Mouse (Mus musculus): ENCODE data around the gene Fry. TPM values are rescaled to one million over a fixed set of nuclear protein-coding genes. Genes with fewer than 3 reads are reported as not detected.
A peak's percentile ranks its signal among the peaks of the same experiment; 100 is the strongest.

Fry gene
- polyA plus RNA-seq, 1 experiment from 2014 or later = 41.9 TPM

DNA sequence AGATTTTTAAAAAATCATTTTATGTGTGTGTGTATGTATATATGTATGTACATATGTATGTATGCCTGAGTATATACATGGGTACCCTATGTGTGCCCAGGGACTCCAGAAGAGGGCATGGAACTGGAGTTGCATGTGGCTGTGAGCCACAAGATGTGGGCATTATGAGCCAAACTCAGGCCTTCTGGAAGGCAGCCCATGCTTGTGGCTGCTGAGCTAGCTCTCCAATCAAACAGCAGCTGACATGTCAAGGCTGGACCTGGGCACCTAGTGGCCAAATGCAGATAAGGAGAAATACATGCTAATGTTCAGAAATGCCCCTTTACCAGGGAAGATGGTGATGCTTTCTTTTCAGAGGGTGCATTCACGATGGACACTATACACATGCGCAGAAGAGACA is 213.4 kb downstream of the Fry start:
- Histone ChIP-seq H3K9ac (no peak overlapping the region), H3K4me1 (replicated peaks) (no peaks in the 10 kb centered on the region), H3K27me3 (no peaks in the 10 kb centered on the region), H3K27ac (replicated peaks) (no peak overlapping the region), H3K9me3 (0 out of 2 replicates have a peak, but pooled peaks cover 1% of the 10 kb centered on the region), H3K4me3 (no peak overlapping the region), H3K36me3 (peaks cover 12% of the 10 kb centered on the region; the same call in 1 of the 2 replicates), H3K4me2 (no peak overlapping the region)
- no peak for ATAC-seq (ENCODE audit: low read depth)
- 91% methylated on average over 2 of the region's 2 CpGs for WGBS

DNA sequence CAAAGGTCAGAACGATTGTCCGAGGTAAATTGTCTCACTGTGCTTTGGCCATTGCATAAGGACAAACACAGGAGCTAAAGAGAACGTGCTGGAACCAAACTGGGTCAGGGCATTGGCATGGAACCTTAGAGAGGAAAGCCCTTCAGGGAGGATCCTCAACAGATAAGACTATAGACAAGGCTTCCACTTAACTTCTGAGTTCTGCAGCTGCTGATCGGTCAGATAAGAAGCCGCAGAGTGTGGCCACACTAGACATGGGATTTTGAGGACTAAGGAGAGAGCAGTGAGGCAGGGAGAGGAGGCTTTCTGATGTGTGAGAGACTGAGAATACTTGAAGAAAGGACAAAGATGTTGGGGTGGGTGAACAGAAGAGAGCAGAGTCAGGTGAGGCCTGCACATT is 214.4 kb downstream of the Fry start:
- H3K27me3 ChIP-seq = no peaks in the 10 kb centered on the region
- 0 out of 2 replicates have a peak, but pooled peaks cover 3% of the 10 kb centered on the region for H3K9me3 ChIP-seq
- no peak overlapping the region for H3K4me3 ChIP-seq
- H3K27ac ChIP-seq (replicated peaks) = no peak overlapping the region
- H3K9ac ChIP-seq = no peak overlapping the region
- no peaks in the 10 kb centered on the region for H3K4me1 ChIP-seq (replicated peaks)
- H3K4me2 ChIP-seq = no peak overlapping the region
- no peak for ATAC-seq (ENCODE audit: low read depth)
- peaks cover 5% of the 10 kb centered on the region; the same call in 1 of the 2 replicates for H3K36me3 ChIP-seq
- 72% methylated on average over 5 of the region's 5 CpGs for WGBS

DNA sequence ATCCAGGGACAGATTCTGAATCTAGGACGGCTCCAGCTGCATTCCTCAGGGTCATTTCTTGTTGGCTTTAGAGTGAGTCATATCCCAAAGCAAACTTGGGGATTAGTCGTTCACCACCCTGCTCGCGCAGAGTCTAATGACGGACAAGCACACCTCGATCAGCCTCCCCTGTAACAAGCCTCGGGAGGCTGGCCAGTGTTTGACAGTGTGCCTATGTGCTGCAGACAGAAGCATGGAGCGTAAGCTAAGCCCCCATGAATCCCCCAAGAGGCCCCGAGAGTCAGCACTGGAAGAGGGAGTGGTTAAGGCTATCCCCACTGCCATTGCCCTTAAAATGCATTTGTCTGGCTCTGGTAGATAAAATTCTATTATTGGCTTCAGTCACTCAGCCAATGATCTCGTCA is 214.9 kb downstream of the Fry start:
- 80% methylated on average over 10 of the region's 10 CpGs for WGBS
- H3K4me2 ChIP-seq = no peak overlapping the region
- no peak overlapping the region for H3K9ac ChIP-seq
- H3K27ac ChIP-seq (replicated peaks) = no peak overlapping the region
- no peak for ATAC-seq (ENCODE audit: low read depth)
- H3K4me1 ChIP-seq (replicated peaks) = no peaks in the 10 kb centered on the region
- no peaks in the 10 kb centered on the region for H3K27me3 ChIP-seq
- 0 out of 2 replicates have a peak, but pooled peaks cover 3% of the 10 kb centered on the region for H3K9me3 ChIP-seq
- no peak overlapping the region for H3K4me3 ChIP-seq
- peaks cover 5% of the 10 kb centered on the region; the same call in 1 of the 2 replicates for H3K36me3 ChIP-seq

DNA sequence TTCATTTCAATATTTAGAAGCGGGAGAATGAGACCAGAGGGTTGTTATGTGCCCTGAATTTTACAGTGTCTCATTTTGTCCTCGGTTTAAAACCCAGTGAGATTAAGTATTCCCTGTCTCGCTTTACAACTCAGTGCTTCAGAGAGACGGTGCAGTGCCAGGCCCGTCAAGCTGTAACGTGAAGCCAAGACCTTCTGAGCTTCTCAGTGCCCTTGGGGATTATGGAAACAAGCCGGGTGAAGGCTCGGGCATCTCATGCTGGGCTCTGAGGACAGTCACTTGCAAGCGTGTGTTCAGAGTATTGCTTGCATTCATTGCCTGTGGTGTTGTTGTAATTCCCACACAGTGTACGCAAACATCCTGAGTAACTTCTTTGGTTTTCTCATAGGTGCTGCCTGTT is 218.0 kb downstream of the Fry start:
- no peaks in the 10 kb centered on the region for H3K27me3 ChIP-seq
- no peak overlapping the region for H3K4me2 ChIP-seq
- ATAC-seq (ENCODE audit: low read depth) = no peak
- 73% methylated on average over 10 of the region's 10 CpGs for WGBS
- no peak overlapping the region for H3K9ac ChIP-seq
- H3K36me3 ChIP-seq = no peaks in the 10 kb centered on the region
- no peak overlapping the region for H3K4me3 ChIP-seq
- 0 out of 2 replicates have a peak, but pooled peaks cover 3% of the 10 kb centered on the region for H3K9me3 ChIP-seq
- no peaks in the 10 kb centered on the region for H3K4me1 ChIP-seq (replicated peaks)
- no peak overlapping the region for H3K27ac ChIP-seq (replicated peaks)

DNA sequence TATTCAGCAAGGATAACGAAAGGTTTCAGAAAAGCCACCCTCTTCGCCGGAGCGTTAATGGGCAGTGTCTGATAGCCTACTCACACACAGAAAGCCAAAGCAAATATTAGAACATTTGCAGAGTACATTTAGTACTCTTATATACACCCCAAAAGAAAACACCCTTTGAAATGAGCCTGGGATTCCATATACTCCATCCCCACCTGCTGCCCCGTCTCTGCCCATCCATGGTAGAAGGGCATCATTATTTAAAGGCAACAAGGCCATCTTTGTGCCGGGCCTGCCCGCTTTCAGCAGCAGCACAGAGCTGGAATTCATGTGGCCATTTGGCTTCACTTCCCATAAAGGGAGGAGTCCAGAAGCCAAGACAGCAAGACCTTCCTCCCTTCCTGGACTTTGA is 219.3 kb downstream of the Fry start:
- Histone ChIP-seq H3K4me1 (replicated peaks) (no peaks in the 10 kb centered on the region), H3K4me3 (no peak overlapping the region), H3K27me3 (no peaks in the 10 kb centered on the region), H3K9me3 (0 out of 2 replicates have a peak, but pooled peaks cover 3% of the 10 kb centered on the region), H3K9ac (no peak overlapping the region), H3K4me2 (no peak overlapping the region), H3K36me3 (peaks cover 5% of the 10 kb centered on the region; the same call in 1 of the 2 replicates), H3K27ac (replicated peaks) (no peak overlapping the region)
- 83% methylated on average over 7 of the region's 7 CpGs for WGBS
- no peak for ATAC-seq (ENCODE audit: low read depth)

DNA sequence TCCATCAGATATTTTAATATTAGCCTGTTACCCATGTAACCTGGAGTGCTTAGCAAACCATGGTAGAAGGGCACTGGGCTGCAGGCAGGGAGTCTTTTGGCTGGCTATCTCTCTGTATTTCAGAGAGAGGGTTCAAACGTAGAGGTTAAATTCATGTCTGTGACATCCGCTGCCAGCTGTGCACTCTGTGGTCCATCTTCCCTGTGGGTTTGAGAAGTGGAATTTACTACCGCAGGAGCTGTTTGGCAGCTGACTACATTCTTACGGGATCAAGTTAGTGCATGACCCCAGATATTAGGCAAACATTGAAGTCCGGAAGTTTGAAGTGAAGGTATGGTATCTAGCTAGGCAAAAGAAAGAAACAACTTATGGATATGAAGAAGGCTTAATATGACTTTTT is 222.5 kb downstream of the Fry start:
- Histone ChIP-seq H3K27ac (replicated peaks) (no peak overlapping the region), H3K36me3 (peaks cover 11% of the 10 kb centered on the region), H3K9ac (no peak overlapping the region), H3K4me3 (no peak overlapping the region), H3K9me3 (0 out of 2 replicates have a peak, but pooled peaks cover 3% of the 10 kb centered on the region), H3K4me2 (no peak overlapping the region), H3K4me1 (replicated peaks) (no peaks in the 10 kb centered on the region), H3K27me3 (no peaks in the 10 kb centered on the region)
- ATAC-seq (ENCODE audit: low read depth) = no peak
- 79% methylated on average over 5 of the region's 5 CpGs for WGBS

DNA sequence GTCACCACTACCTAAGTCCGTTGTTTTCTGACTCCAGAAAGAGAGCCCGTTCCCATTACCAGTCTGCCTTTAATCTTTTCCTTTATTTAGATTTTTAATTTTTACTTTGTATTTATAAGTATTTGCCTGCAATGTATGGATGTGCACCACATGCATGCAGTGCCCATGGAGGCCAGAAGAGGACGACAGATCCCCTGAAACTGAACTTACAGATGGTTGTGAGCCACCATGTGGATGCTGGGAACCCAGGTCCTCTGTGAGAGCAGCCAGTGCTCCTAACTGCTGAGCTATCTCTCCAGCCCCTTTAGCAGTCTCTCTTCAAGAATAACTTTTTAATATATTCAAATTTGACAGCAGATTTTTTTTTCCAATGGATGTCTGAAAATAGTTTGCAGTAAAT is 223.7 kb downstream of the Fry start:
- Histone ChIP-seq H3K4me2 (no peak overlapping the region), H3K4me3 (no peak overlapping the region), H3K27ac (replicated peaks) (no peak overlapping the region), H3K9me3 (no peaks in the 10 kb centered on the region), H3K9ac (no peak overlapping the region), H3K4me1 (replicated peaks) (no peaks in the 10 kb centered on the region), H3K27me3 (no peaks in the 10 kb centered on the region), H3K36me3 (peaks cover 23% of the 10 kb centered on the region)
- no peak for ATAC-seq (ENCODE audit: low read depth)
- WGBS = 82% methylated on average over 3 of the region's 3 CpGs

DNA sequence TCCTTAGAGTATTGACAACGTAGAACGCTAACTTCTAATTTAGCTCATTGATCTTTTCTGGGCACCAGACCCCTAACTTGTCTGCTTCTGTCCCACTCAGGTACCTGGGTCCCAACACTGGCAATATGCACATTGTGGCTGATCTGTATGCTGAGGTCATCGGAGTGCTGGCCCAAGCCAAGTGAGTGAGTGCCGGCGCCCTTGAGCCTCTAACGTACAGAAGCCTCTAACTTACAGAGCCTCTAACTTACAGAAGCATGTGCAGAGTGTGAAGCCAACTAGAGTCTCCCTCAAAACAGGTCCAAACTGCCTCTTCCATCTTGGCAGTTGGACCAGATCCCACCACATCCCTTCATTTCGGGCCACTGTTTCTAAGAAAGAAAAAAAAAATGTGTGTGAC is 227.5 kb downstream of the Fry start:
- no peak for ATAC-seq (ENCODE audit: low read depth)
- Histone ChIP-seq H3K9ac (no peak overlapping the region), H3K9me3 (peaks cover 5% of the 10 kb centered on the region; the same call in 1 of the 2 replicates), H3K27me3 (no peaks in the 10 kb centered on the region), H3K27ac (replicated peaks) (no peak overlapping the region), H3K4me1 (replicated peaks) (no peaks in the 10 kb centered on the region), H3K36me3 (peaks cover 38% of the 10 kb centered on the region), H3K4me3 (no peak overlapping the region), H3K4me2 (no peak overlapping the region)
- 97% methylated on average over 7 of the region's 7 CpGs for WGBS

DNA sequence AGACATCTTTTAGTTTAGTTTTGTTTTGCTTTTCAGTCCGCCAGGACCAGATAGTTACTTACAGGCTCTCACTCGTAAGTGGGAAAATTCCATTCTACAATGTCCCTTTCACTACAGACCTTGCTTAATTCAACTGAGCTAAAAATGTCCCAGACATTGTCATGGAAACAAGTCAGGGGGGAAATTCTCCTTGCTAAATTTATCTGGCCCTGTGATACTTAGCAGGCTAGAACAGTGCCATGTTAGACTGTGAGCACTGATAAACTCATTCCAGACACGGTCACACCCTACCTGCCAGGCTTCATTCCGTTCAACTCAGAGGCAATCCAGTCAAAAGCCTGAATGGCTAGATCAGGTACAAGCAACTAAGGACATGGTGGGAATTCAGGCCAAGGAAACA is 227.9 kb downstream of the Fry start:
- no peaks in the 10 kb centered on the region for H3K27me3 ChIP-seq
- WGBS = 88% methylated on average over 4 of the region's 4 CpGs
- H3K27ac ChIP-seq (replicated peaks) = no peak overlapping the region
- no peaks in the 10 kb centered on the region for H3K4me1 ChIP-seq (replicated peaks)
- peaks cover 38% of the 10 kb centered on the region for H3K36me3 ChIP-seq
- H3K4me2 ChIP-seq = no peak overlapping the region
- peaks cover 5% of the 10 kb centered on the region; the same call in 1 of the 2 replicates for H3K9me3 ChIP-seq
- ATAC-seq (ENCODE audit: low read depth) = no peak
- H3K9ac ChIP-seq = no peak overlapping the region
- H3K4me3 ChIP-seq = no peak overlapping the region

GRCm38 (mm10) chr5:150347845-150348244 is 229.4 kb downstream of the Fry start:
- ATAC-seq (ENCODE audit: low read depth) = peak; percentile 40; the same call in 1 of the 2 replicates
- Histone ChIP-seq H3K9me3 (peaks cover 5% of the 10 kb centered on the region; the same call in 1 of the 2 replicates), H3K4me1 (replicated peaks) (no peaks in the 10 kb centered on the region), H3K4me2 (no peak overlapping the region), H3K36me3 (peaks cover 33% of the 10 kb centered on the region), H3K9ac (no peak overlapping the region), H3K27ac (replicated peaks) (no peak overlapping the region), H3K4me3 (no peak overlapping the region), H3K27me3 (no peaks in the 10 kb centered on the region)
- WGBS = 90% methylated on average over 2 of the region's 2 CpGs

DNA sequence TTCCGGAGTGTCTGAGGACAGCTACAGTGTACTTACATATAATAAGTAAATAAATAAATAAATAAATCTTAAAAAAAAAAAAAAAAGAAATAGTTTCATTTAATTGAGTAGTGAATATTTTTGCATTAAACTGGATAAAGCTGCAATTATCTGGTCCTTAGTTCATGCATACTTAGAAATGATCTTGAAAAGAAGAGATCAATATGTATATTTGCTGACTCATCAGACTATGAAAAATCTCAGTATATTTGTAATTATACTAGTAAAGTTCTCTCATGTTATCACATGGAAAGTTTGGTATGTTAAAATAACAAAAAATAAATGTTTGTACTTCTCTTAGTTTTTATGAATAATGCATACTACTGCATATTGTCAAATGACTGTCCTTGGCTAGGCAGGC is 229.9 kb downstream of the Fry start:
- Histone ChIP-seq H3K27ac (replicated peaks) (no peak overlapping the region), H3K9me3 (peaks cover 5% of the 10 kb centered on the region; the same call in 1 of the 2 replicates), H3K9ac (no peak overlapping the region), H3K36me3 (peaks cover 33% of the 10 kb centered on the region), H3K27me3 (no peaks in the 10 kb centered on the region), H3K4me2 (no peak overlapping the region), H3K4me3 (no peak overlapping the region), H3K4me1 (replicated peaks) (no peaks in the 10 kb centered on the region)
- no peak for ATAC-seq (ENCODE audit: low read depth)
- 86% methylated on average over 1 of the region's 1 CpGs for WGBS

- Histone ChIP-seq H3K4me3 (no peak overlapping the region), H3K9me3 (peaks cover 5% of the 10 kb centered on the region; the same call in 1 of the 2 replicates), H3K27me3 (no peaks in the 10 kb centered on the region), H3K27ac (replicated peaks) (no peak overlapping the region), H3K36me3 (peaks cover 45% of the 10 kb centered on the region), H3K9ac (no peak overlapping the region), H3K4me1 (replicated peaks) (no peaks in the 10 kb centered on the region), H3K4me2 (no peak overlapping the region)
- 87% methylated on average over 2 of the region's 2 CpGs for WGBS
- ATAC-seq (ENCODE audit: low read depth) = no peak
Observed at GRCm38 (mm10) chr5:150351191-150351590, 232.7 kb downstream of the Fry start.

DNA sequence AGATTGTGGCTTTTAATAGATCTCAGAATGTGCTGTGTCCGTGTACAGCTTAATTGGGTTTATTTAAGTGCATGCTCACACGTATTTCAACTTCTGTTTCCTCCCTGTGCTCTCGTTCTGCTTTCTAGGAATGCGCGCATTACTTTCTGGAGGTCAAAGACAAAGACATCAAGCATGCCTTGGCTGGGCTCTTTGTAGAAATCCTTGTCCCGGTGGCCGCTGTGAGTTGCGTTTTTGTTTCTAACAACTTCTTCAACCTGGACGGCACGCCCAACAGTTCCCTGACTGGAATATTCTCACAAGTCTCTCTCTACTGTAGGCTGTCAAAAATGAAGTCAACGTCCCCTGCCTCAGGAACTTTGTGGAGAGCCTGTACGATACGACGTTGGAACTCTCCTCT is 240.2 kb downstream of the Fry start:
- H3K4me1 ChIP-seq (replicated peaks) = no peaks in the 10 kb centered on the region
- H3K36me3 ChIP-seq = peaks cover 73% of the 10 kb centered on the region
- WGBS = 92% methylated on average over 14 of the region's 14 CpGs
- no peak overlapping the region for H3K4me2 ChIP-seq
- no peak overlapping the region for H3K4me3 ChIP-seq
- H3K27ac ChIP-seq (replicated peaks) = no peak overlapping the region
- no peak for ATAC-seq (ENCODE audit: low read depth)
- H3K9me3 ChIP-seq = no peaks in the 10 kb centered on the region
- no peak overlapping the region for H3K9ac ChIP-seq
- no peaks in the 10 kb centered on the region for H3K27me3 ChIP-seq

Data from neural tube, embryonic 13.5 days (tissue).